Mouse (Mus musculus): ENCODE measurements around the gene Lrch3. TPM values are rescaled to one million over a fixed set of nuclear protein-coding genes. Genes with fewer than 3 reads are reported as not detected.
"Not testable (repeated sequence)": the region's sequence is repeated elsewhere in the genome, so short reads cannot be mapped to it uniquely, and the experiment has no call there.

The Lrch3 gene
- 36.8 and 54.2 TPM in 2 replicates for polyA plus RNA-seq (2014; fragmentation: Nextera tagmentation; extraction: Ambion mirVana)

DNA sequence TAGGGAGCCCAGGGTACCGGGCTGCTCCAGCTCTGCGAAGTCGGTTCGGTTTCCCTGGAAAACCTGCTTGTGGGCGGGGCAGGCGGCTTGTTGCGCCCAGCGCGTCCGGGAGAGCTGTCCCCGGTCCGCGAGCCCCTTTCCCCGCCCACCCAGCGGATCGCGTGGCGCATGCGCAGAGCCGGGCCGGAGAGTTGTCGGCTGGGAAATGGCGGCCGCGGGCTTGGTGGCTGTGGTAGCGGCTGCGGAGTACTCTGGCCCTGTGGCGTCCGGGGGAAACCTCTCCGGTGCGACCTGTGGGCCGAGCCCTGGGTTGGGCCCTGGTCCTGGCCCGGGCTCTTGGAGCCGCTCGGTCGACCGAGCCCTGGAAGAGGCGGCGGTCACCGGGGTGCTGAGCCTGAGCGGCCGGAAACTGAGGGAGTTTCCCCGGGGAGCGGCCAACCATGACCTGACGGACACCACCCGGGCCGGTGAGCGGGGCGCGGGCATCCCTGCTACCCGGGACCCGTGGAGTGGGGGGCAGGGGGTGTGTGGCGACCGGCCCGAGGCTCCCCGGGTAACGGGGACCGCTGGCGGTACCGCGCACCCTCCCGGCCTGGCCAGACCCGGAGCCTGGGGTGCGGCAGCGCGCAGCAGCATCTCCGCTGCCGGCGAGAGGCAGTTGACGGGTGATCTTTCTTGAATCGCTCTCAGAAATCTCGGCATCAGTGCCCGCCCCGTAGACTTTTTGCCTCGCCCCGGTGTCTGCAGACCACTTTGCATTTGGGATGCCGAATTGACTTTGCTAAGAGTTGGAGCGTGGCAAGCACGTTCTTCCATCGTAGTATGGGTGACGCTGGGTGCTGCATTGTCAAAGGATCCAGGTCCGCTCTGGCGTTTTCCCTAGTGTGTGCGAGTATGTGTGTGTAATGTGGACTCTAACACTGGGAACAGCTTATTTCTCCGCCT, at the start of gene Lrch3:
TSS of gene Lrch3 (plus strand) at position 164 of the 945 bp plus-strand sequence.
- under 1% methylated on average over 83 of the region's 85 CpGs for whole genome bisulfite sequencing
- Histone ChIP-seq H3K27ac (ENCODE audit: low read depth, low read length) (peak within 1 kb of the TSS; percentile 84), H3K36me3 (ENCODE audit: control insufficient read depth, insufficient read depth, low read length) (no peaks in the 10 kb centered on the region), H3K9ac (ENCODE audit: low read depth, low read length) (peak within 1 kb of the TSS; percentile 94), H3K9me3 (ENCODE audit: control insufficient read depth, low read length) (no peaks in the 10 kb centered on the region), H3K4me2 (replicated peaks; ENCODE audit: low read depth, low read length) (peak within 1 kb of the TSS; percentile 43), H3K4me1 (replicated peaks; ENCODE audit: control insufficient read depth, insufficient read depth, low read length) (no peaks in the 10 kb centered on the region), H3K27me3 (ENCODE audit: control insufficient read depth, insufficient read depth, low read length) (no peaks in the 10 kb centered on the region), H3K4me3 (ENCODE audit: low read depth, low read length) (peak within 1 kb of the TSS; percentile 97)
- peak; percentile 96 for DNase-seq (ENCODE audit: low spot score)
- peak; percentile 94 for ATAC-seq (ENCODE audit: low FRiP score)

DNA sequence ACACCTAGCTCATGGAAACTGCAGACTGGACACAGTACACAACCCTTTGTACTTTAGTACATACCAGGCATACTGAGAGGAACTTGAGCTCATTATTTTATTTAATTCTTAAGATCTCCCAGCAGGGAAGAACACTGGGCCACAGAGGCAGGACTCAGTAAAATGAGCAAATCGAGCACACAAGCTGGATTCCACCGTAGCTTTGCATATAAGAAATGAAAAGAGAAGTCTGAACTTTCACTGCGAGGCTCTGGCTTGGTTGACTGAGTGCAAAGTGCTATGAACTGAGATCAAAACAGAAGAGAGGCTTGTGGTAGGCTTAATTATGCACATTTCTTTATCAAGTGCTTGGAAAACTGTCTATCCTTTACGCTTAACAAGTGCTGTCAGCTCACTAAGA, 48.5 kb upstream of the Lrch3 start:
- Histone ChIP-seq H3K4me2 (replicated peaks; ENCODE audit: low read depth, low read length) (no peak overlapping the region), H3K9ac (ENCODE audit: low read depth, low read length) (no peak overlapping the region), H3K27ac (ENCODE audit: low read depth, low read length) (no peak overlapping the region), H3K36me3 (ENCODE audit: control insufficient read depth, insufficient read depth, low read length) (no peaks in the 10 kb centered on the region), H3K4me3 (ENCODE audit: low read depth, low read length) (no peak overlapping the region), H3K9me3 (ENCODE audit: control insufficient read depth, low read length) (no peaks in the 10 kb centered on the region), H3K4me1 (replicated peaks; ENCODE audit: control insufficient read depth, insufficient read depth, low read length) (no peaks in the 10 kb centered on the region), H3K27me3 (ENCODE audit: control insufficient read depth, insufficient read depth, low read length) (no peaks in the 10 kb centered on the region)
- DNase-seq (ENCODE audit: low spot score): no peak
- ATAC-seq (ENCODE audit: low FRiP score): no peak
- WGBS: 90% methylated on average over 4 of the region's 4 CpGs

DNA sequence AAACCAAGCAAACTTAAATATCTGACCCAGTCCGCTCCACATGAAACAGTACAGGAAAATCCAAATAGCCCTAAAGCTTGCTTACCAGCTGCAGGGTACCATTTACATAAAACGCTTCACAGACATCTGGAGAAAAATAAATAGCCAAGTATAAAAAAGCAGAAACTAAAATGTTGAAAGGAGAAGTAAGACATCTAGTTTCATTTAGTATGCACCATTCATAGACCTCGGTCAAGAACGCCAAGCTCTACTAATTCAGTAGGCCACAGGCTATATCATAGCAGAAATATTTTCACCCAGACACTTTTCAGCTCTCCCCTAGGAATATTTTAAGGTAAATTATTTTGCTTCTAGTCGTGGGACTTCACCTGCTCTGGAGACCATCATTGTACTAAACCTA, 47.2 kb upstream of the Lrch3 start:
- no peak overlapping the region for H3K9ac ChIP-seq (ENCODE audit: low read depth, low read length)
- no peaks in the 10 kb centered on the region for H3K4me1 ChIP-seq (replicated peaks; ENCODE audit: control insufficient read depth, insufficient read depth, low read length)
- DNase-seq (ENCODE audit: low spot score) (no peak), ATAC-seq (ENCODE audit: low FRiP score) (no peak)
- H3K9me3 ChIP-seq (ENCODE audit: control insufficient read depth, low read length): no peaks in the 10 kb centered on the region
- no peaks in the 10 kb centered on the region for H3K36me3 ChIP-seq (ENCODE audit: control insufficient read depth, insufficient read depth, low read length)
- H3K27ac ChIP-seq (ENCODE audit: low read depth, low read length): no peak overlapping the region
- H3K27me3 ChIP-seq (ENCODE audit: control insufficient read depth, insufficient read depth, low read length): no peaks in the 10 kb centered on the region
- 86% methylated on average over 5 of the region's 5 CpGs for WGBS
- H3K4me2 ChIP-seq (replicated peaks; ENCODE audit: low read depth, low read length): no peak overlapping the region
- no peak overlapping the region for H3K4me3 ChIP-seq (ENCODE audit: low read depth, low read length)

DNA sequence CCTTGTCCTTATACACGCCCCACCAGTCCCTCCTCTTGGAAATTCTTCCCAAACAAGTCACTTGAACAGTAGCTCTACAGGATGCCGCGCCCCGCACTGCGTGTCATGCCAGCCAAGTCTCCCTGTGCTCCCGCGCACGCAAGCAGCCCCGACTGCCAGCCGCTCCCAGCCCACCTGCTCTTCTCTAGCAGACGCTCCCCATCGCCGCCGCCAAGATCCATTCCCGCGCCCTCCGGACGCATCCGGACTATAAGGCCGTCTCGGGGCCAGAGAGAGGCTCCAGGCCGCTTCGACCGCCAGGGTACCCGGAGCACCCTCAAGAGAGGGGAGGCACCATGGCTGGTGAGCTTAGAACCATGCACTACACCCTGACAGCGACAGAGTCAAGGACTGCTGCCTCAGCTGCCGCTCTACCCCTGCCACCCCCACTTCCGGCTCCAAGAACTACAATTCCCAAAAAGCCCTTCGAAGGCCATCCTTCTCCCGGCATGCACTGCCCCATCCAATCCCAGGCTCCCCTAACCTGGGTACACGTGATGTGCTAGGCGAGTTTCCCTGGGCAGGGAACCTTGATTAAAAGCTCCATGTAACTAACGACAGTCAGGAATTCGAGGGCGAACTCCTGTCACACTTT, 45.9 kb upstream of the Lrch3 start:
- H3K9me3 ChIP-seq (ENCODE audit: control insufficient read depth, low read length): no peaks in the 10 kb centered on the region
- no peak overlapping the region for H3K27ac ChIP-seq (ENCODE audit: low read depth, low read length)
- ATAC-seq (ENCODE audit: low FRiP score) (peak; percentile 99), DNase-seq (ENCODE audit: low spot score) (peak; percentile 93)
- WGBS: under 1% methylated on average over 35 of the region's 35 CpGs
- H3K4me2 ChIP-seq (replicated peaks; ENCODE audit: low read depth, low read length): peak overlapping the region; percentile 60
- H3K36me3 ChIP-seq (ENCODE audit: control insufficient read depth, insufficient read depth, low read length): no peaks in the 10 kb centered on the region
- H3K9ac ChIP-seq (ENCODE audit: low read depth, low read length): peak overlapping the region; percentile 74
- peak overlapping the region; percentile 74 for H3K4me3 ChIP-seq (ENCODE audit: low read depth, low read length)
- H3K27me3 ChIP-seq (ENCODE audit: control insufficient read depth, insufficient read depth, low read length): no peaks in the 10 kb centered on the region
- H3K4me1 ChIP-seq (replicated peaks; ENCODE audit: control insufficient read depth, insufficient read depth, low read length): no peaks in the 10 kb centered on the region

DNA sequence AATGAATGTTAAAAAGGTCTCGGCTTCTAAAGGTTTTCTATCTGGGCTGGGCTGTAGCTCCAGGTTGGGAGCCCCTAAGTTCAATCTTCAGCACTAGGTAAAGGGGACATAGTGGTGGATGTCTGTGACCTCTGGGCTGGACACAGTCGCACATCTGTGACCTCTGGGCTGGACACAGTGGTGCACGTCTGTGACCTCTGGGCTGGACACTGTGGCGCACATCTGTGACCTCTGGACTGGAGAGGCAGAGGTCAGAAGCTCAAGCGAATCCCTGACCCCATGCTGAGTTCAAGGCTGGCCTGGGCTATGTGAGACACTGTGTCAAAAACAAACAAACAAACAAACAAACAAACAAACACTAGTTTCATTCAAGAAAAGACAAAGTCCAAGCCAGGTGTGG, 43.7 kb upstream of the Lrch3 start:
- 54% methylated on average over 5 of the region's 5 CpGs for WGBS
- H3K4me1 ChIP-seq (replicated peaks; ENCODE audit: control insufficient read depth, insufficient read depth, low read length): no peaks in the 10 kb centered on the region

DNA sequence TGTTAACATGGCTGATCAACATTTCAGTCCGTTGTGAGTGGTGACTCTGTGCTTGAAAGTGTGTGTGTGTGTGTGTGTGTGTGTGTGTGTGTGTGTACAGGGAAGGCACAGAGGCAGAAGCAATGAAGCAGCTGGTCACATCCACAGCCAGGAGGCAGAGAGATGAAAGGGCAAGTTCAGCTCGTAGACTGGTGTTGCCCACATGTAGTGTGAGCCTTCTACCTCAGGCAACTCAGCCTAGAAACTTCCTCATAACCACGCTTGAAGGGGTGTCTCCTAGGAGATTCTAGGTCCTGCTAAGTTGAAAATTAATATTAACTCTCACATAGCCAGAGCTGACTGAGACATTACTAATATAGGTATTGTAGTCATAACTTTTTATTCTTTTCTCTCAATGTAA, 40.5 kb upstream of the Lrch3 start:
- Histone ChIP-seq H3K27ac (ENCODE audit: low read depth, low read length) (no peak overlapping the region), H3K4me3 (ENCODE audit: low read depth, low read length) (no peak overlapping the region), H3K9ac (ENCODE audit: low read depth, low read length) (no peak overlapping the region), H3K4me2 (replicated peaks; ENCODE audit: low read depth, low read length) (no peak overlapping the region), H3K27me3 (ENCODE audit: control insufficient read depth, insufficient read depth, low read length) (no peaks in the 10 kb centered on the region), H3K9me3 (ENCODE audit: control insufficient read depth, low read length) (no peaks in the 10 kb centered on the region), H3K36me3 (ENCODE audit: control insufficient read depth, insufficient read depth, low read length) (no peaks in the 10 kb centered on the region), H3K4me1 (replicated peaks; ENCODE audit: control insufficient read depth, insufficient read depth, low read length) (no peaks in the 10 kb centered on the region)
- DNase-seq (ENCODE audit: low spot score) (no peak), ATAC-seq (ENCODE audit: low FRiP score) (no peak)
- WGBS: 57% methylated on average over 3 of the region's 3 CpGs

More for the DNA sequence above, 43.7 kb upstream of the Lrch3 start:
- Histone ChIP-seq H3K9me3 (ENCODE audit: control insufficient read depth, low read length) (no peaks in the 10 kb centered on the region), H3K9ac (ENCODE audit: low read depth, low read length) (no peak overlapping the region), H3K36me3 (ENCODE audit: control insufficient read depth, insufficient read depth, low read length) (no peaks in the 10 kb centered on the region), H3K27ac (ENCODE audit: low read depth, low read length) (no peak overlapping the region), H3K4me3 (ENCODE audit: low read depth, low read length) (no peak overlapping the region), H3K4me2 (replicated peaks; ENCODE audit: low read depth, low read length) (no peak overlapping the region), H3K27me3 (ENCODE audit: control insufficient read depth, insufficient read depth, low read length) (no peaks in the 10 kb centered on the region)
- ATAC-seq (ENCODE audit: low FRiP score) (no peak), DNase-seq (ENCODE audit: low spot score) (no peak)

DNA sequence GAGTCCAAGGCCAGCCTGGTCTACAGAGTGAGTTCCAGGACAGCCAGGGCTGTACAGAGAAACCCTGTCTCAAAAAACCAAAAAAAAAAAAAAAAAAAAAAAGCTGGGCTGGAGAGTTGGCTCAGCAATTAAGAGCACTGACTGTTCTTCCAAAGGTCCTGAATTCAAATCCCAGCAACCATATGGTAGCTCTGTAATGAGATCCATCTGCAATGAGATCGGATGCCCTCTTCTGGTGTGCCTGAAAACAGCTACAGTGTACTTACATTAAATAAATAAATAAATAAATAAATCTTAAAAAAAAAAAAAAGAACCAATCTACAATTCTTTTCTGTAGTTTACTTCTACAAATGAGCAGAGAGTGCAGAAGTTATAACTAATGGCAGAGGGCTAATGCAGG, 38.6 kb upstream of the Lrch3 start:
- H3K4me2 ChIP-seq (replicated peaks; ENCODE audit: low read depth, low read length); H3K4me3 ChIP-seq (ENCODE audit: low read depth, low read length); DNase-seq (ENCODE audit: low spot score); H3K9ac ChIP-seq (ENCODE audit: low read depth, low read length); H3K27ac ChIP-seq (ENCODE audit: low read depth, low read length); H3K9me3 ChIP-seq (ENCODE audit: control insufficient read depth, low read length); H3K27me3 ChIP-seq (ENCODE audit: control insufficient read depth, insufficient read depth, low read length); H3K36me3 ChIP-seq (ENCODE audit: control insufficient read depth, insufficient read depth, low read length); H3K4me1 ChIP-seq (replicated peaks; ENCODE audit: control insufficient read depth, insufficient read depth, low read length); ATAC-seq (ENCODE audit: low FRiP score): not testable (repeated sequence)
- WGBS: 57% methylated on average over 1 of the region's 1 CpGs

DNA sequence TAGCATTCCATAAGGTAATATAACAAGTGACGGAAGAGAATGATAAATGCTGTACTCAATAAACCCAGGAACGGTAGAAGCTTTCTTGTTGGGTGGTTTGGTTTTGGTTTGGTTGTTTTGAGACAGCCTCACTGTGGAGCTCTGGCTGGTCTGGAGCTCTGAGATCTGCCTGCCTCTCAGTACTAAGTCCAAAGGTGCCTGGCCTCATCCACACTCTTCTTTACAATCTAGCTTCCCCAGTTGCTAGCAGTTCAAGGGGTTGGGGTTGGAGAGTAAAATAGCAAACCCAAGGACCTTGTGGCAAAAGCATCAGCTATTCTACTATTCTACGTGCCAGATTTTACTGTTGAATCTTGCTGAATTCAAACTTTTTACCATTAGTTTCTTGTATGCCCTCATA, 38.1 kb upstream of the Lrch3 start:
- no peaks in the 10 kb centered on the region for H3K9me3 ChIP-seq (ENCODE audit: control insufficient read depth, low read length)
- WGBS: 93% methylated on average over 3 of the region's 3 CpGs

More for the DNA sequence above, 38.1 kb upstream of the Lrch3 start:
- H3K4me2 ChIP-seq (replicated peaks; ENCODE audit: low read depth, low read length): no peak overlapping the region
- no peak overlapping the region for H3K4me3 ChIP-seq (ENCODE audit: low read depth, low read length)
- H3K27ac ChIP-seq (ENCODE audit: low read depth, low read length): no peak overlapping the region
- no peak for DNase-seq (ENCODE audit: low spot score)
- peaks cover 2% of the 10 kb centered on the region for H3K4me1 ChIP-seq (replicated peaks; ENCODE audit: control insufficient read depth, insufficient read depth, low read length)
- no peak overlapping the region for H3K9ac ChIP-seq (ENCODE audit: low read depth, low read length)
- no peaks in the 10 kb centered on the region for H3K36me3 ChIP-seq (ENCODE audit: control insufficient read depth, insufficient read depth, low read length)
- H3K27me3 ChIP-seq (ENCODE audit: control insufficient read depth, insufficient read depth, low read length): no peaks in the 10 kb centered on the region
- ATAC-seq (ENCODE audit: low FRiP score): no peak
